Mouse (Mus musculus): ENCODE results near the gene Macrod2. TPM values are rescaled to one million over a fixed set of nuclear protein-coding genes. Genes with fewer than 3 reads are reported as not detected.
A peak's percentile ranks its signal among the peaks of the same experiment; 100 is the strongest.

The Macrod2 gene
- polyA plus RNA-seq, 1 experiment from 2014 or later, result 28.7 TPM

GRCm38 (mm10) chr2:141618257-141618656 is 1223.1 kb downstream of the Macrod2 start:
- Histone ChIP-seq H3K4me1 (ENCODE audit: insufficient read depth, low read length) (no peaks in the 10 kb centered on the region), H3K27ac (ENCODE audit: low read length) (no peak overlapping the region), H3K9ac (replicated peaks; ENCODE audit: low read length) (no peak overlapping the region), H3K4me3 (ENCODE audit: low read length) (no peak overlapping the region), H3K36me3 (ENCODE audit: insufficient read depth, low read length) (no peaks in the 10 kb centered on the region), H3K4me2 (replicated peaks; ENCODE audit: low read depth, low read length) (no peak overlapping the region), H3K9me3 (ENCODE audit: low read length) (no peaks in the 10 kb centered on the region), H3K27me3 (ENCODE audit: insufficient read depth, low read length) (no peaks in the 10 kb centered on the region)
- 85% methylated on average over 5 of the region's 5 CpGs for WGBS
- ATAC-seq (ENCODE audit: low FRiP score, low TSS enrichment), result no peak

- H3K9ac ChIP-seq (replicated peaks; ENCODE audit: low read length), result no peak overlapping the region
- H3K4me1 ChIP-seq (ENCODE audit: insufficient read depth, low read length), result no peaks in the 10 kb centered on the region
- no peaks in the 10 kb centered on the region for H3K9me3 ChIP-seq (ENCODE audit: low read length)
- H3K27ac ChIP-seq (ENCODE audit: low read length), result no peak overlapping the region
- no peak overlapping the region for H3K4me3 ChIP-seq (ENCODE audit: low read length)
- no peaks in the 10 kb centered on the region for H3K27me3 ChIP-seq (ENCODE audit: insufficient read depth, low read length)
- no peak overlapping the region for H3K4me2 ChIP-seq (replicated peaks; ENCODE audit: low read depth, low read length)
- no peaks in the 10 kb centered on the region for H3K36me3 ChIP-seq (ENCODE audit: insufficient read depth, low read length)
- ATAC-seq (ENCODE audit: low FRiP score, low TSS enrichment), result no peak
Observed at GRCm38 (mm10) chr2:141664051-141664450, 1268.9 kb downstream of the Macrod2 start.

- WGBS, result 63% methylated on average over 3 of the region's 3 CpGs
- H3K27ac ChIP-seq (ENCODE audit: low read length), result no peak overlapping the region
- no peak for ATAC-seq (ENCODE audit: low FRiP score, low TSS enrichment)
Observed at GRCm38 (mm10) chr2:141672814-141673213, 1277.7 kb downstream of the Macrod2 start.

GRCm38 (mm10) chr2:141673405-141673804 is 1278.3 kb downstream of the Macrod2 start:
- Histone ChIP-seq H3K4me2 (replicated peaks; ENCODE audit: low read depth, low read length) (no peak overlapping the region), H3K4me3 (ENCODE audit: low read length) (no peak overlapping the region), H3K9ac (replicated peaks; ENCODE audit: low read length) (no peak overlapping the region), H3K36me3 (ENCODE audit: insufficient read depth, low read length) (no peaks in the 10 kb centered on the region), H3K4me1 (ENCODE audit: insufficient read depth, low read length) (no peaks in the 10 kb centered on the region), H3K27ac (ENCODE audit: low read length) (no peak overlapping the region), H3K27me3 (ENCODE audit: insufficient read depth, low read length) (no peaks in the 10 kb centered on the region), H3K9me3 (ENCODE audit: low read length) (no peaks in the 10 kb centered on the region)
- 37% methylated on average over 8 of the region's 8 CpGs for WGBS
- peak; percentile 57; the same call in 1 of the 2 replicates for ATAC-seq (ENCODE audit: low FRiP score, low TSS enrichment)

More at GRCm38 (mm10) chr2:141672814-141673213, 1277.7 kb downstream of the Macrod2 start:
- Histone ChIP-seq H3K4me3 (ENCODE audit: low read length) (no peak overlapping the region), H3K4me2 (replicated peaks; ENCODE audit: low read depth, low read length) (no peak overlapping the region), H3K9ac (replicated peaks; ENCODE audit: low read length) (no peak overlapping the region), H3K27me3 (ENCODE audit: insufficient read depth, low read length) (no peaks in the 10 kb centered on the region), H3K4me1 (ENCODE audit: insufficient read depth, low read length) (no peaks in the 10 kb centered on the region), H3K36me3 (ENCODE audit: insufficient read depth, low read length) (no peaks in the 10 kb centered on the region), H3K9me3 (ENCODE audit: low read length) (no peaks in the 10 kb centered on the region)

- 75% methylated on average over 3 of the region's 3 CpGs for whole genome bisulfite sequencing
Observed at GRCm38 (mm10) chr2:141697541-141697940, 1302.4 kb downstream of the Macrod2 start.

GRCm38 (mm10) chr2:141698320-141698719 is 1303.2 kb downstream of the Macrod2 start:
- no peak overlapping the region for H3K4me3 ChIP-seq (ENCODE audit: low read length)
- H3K9me3 ChIP-seq (ENCODE audit: low read length), result peaks cover 5% of the 10 kb centered on the region; the same call in 1 of the 2 replicates
- no peaks in the 10 kb centered on the region for H3K27me3 ChIP-seq (ENCODE audit: insufficient read depth, low read length)
- H3K36me3 ChIP-seq (ENCODE audit: insufficient read depth, low read length), result no peaks in the 10 kb centered on the region
- H3K4me1 ChIP-seq (ENCODE audit: insufficient read depth, low read length), result no peaks in the 10 kb centered on the region
- WGBS, result 44% methylated on average over 4 of the region's 4 CpGs
- no peak for ATAC-seq (ENCODE audit: low FRiP score, low TSS enrichment)
- no peak overlapping the region for H3K27ac ChIP-seq (ENCODE audit: low read length)
- no peak overlapping the region for H3K4me2 ChIP-seq (replicated peaks; ENCODE audit: low read depth, low read length)
- H3K9ac ChIP-seq (replicated peaks; ENCODE audit: low read length), result no peak overlapping the region

More at GRCm38 (mm10) chr2:141697541-141697940, 1302.4 kb downstream of the Macrod2 start:
- H3K27me3 ChIP-seq (ENCODE audit: insufficient read depth, low read length), result no peaks in the 10 kb centered on the region
- peaks cover 5% of the 10 kb centered on the region; the same call in 1 of the 2 replicates for H3K9me3 ChIP-seq (ENCODE audit: low read length)
- no peak overlapping the region for H3K27ac ChIP-seq (ENCODE audit: low read length)
- H3K4me3 ChIP-seq (ENCODE audit: low read length), result no peak overlapping the region
- no peaks in the 10 kb centered on the region for H3K36me3 ChIP-seq (ENCODE audit: insufficient read depth, low read length)
- no peak overlapping the region for H3K9ac ChIP-seq (replicated peaks; ENCODE audit: low read length)
- ATAC-seq (ENCODE audit: low FRiP score, low TSS enrichment), result no peak
- no peaks in the 10 kb centered on the region for H3K4me1 ChIP-seq (ENCODE audit: insufficient read depth, low read length)
- H3K4me2 ChIP-seq (replicated peaks; ENCODE audit: low read depth, low read length), result no peak overlapping the region

GRCm38 (mm10) chr2:141700759-141701452 is 1305.8 kb downstream of the Macrod2 start:
- no peak for ATAC-seq (ENCODE audit: low FRiP score, low TSS enrichment)

GRCm38 (mm10) chr2:141711785-141712184 is 1316.7 kb downstream of the Macrod2 start:
- Histone ChIP-seq H3K27ac (ENCODE audit: low read length) (no peak overlapping the region), H3K27me3 (ENCODE audit: insufficient read depth, low read length) (no peaks in the 10 kb centered on the region), H3K4me2 (replicated peaks; ENCODE audit: low read depth, low read length) (no peak overlapping the region), H3K36me3 (ENCODE audit: insufficient read depth, low read length) (no peaks in the 10 kb centered on the region), H3K9ac (replicated peaks; ENCODE audit: low read length) (no peak overlapping the region), H3K4me3 (ENCODE audit: low read length) (no peak overlapping the region), H3K9me3 (ENCODE audit: low read length) (no peaks in the 10 kb centered on the region), H3K4me1 (ENCODE audit: insufficient read depth, low read length) (no peaks in the 10 kb centered on the region)
- WGBS, result 81% methylated on average over 2 of the region's 2 CpGs
- no peak for ATAC-seq (ENCODE audit: low FRiP score, low TSS enrichment)

More at GRCm38 (mm10) chr2:141700759-141701452, 1305.8 kb downstream of the Macrod2 start:
- Histone ChIP-seq H3K36me3 (ENCODE audit: insufficient read depth, low read length) (no peaks in the 10 kb centered on the region), H3K4me1 (ENCODE audit: insufficient read depth, low read length) (no peaks in the 10 kb centered on the region), H3K9ac (replicated peaks; ENCODE audit: low read length) (no peak overlapping the region), H3K4me2 (replicated peaks; ENCODE audit: low read depth, low read length) (0 out of 2 replicates have a peak overlapping the region, but pooled peaks have one; percentile 12), H3K27ac (ENCODE audit: low read length) (no peak overlapping the region), H3K27me3 (ENCODE audit: insufficient read depth, low read length) (no peaks in the 10 kb centered on the region), H3K9me3 (ENCODE audit: low read length) (no peaks in the 10 kb centered on the region), H3K4me3 (ENCODE audit: low read length) (no peak overlapping the region)
- WGBS, result 21% methylated on average over 7 of the region's 7 CpGs

GRCm38 (mm10) chr2:141712265-141712664 is 1317.2 kb downstream of the Macrod2 start:
- Histone ChIP-seq H3K4me1 (ENCODE audit: insufficient read depth, low read length) (no peaks in the 10 kb centered on the region), H3K4me3 (ENCODE audit: low read length) (no peak overlapping the region), H3K9ac (replicated peaks; ENCODE audit: low read length) (no peak overlapping the region), H3K27me3 (ENCODE audit: insufficient read depth, low read length) (no peaks in the 10 kb centered on the region), H3K36me3 (ENCODE audit: insufficient read depth, low read length) (no peaks in the 10 kb centered on the region), H3K4me2 (replicated peaks; ENCODE audit: low read depth, low read length) (no peak overlapping the region), H3K9me3 (ENCODE audit: low read length) (no peaks in the 10 kb centered on the region), H3K27ac (ENCODE audit: low read length) (no peak overlapping the region)
- WGBS, result 82% methylated on average over 4 of the region's 4 CpGs
- no peak for ATAC-seq (ENCODE audit: low FRiP score, low TSS enrichment)

- Histone ChIP-seq H3K4me2 (replicated peaks; ENCODE audit: low read depth, low read length) (no peak overlapping the region), H3K36me3 (ENCODE audit: insufficient read depth, low read length) (no peaks in the 10 kb centered on the region), H3K9me3 (ENCODE audit: low read length) (no peaks in the 10 kb centered on the region), H3K27me3 (ENCODE audit: insufficient read depth, low read length) (no peaks in the 10 kb centered on the region), H3K4me1 (ENCODE audit: insufficient read depth, low read length) (no peaks in the 10 kb centered on the region), H3K9ac (replicated peaks; ENCODE audit: low read length) (no peak overlapping the region), H3K4me3 (ENCODE audit: low read length) (no peak overlapping the region), H3K27ac (ENCODE audit: low read length) (no peak overlapping the region)
- 82% methylated on average over 3 of the region's 3 CpGs for WGBS
- no peak for ATAC-seq (ENCODE audit: low FRiP score, low TSS enrichment)
Observed at GRCm38 (mm10) chr2:141715061-141715460, 1320.0 kb downstream of the Macrod2 start.

Measured in kidney, embryonic 16.5 days (tissue).